Mouse (Mus musculus): Measurements from ENCODE around the gene Dcaf1. TPM values are rescaled to one million over a fixed set of nuclear protein-coding genes. Genes with fewer than 3 reads are reported as not detected.

Gene Dcaf1
- polyA plus RNA-seq, 1 experiment from 2014 or later, result 17.7 TPM

DNA sequence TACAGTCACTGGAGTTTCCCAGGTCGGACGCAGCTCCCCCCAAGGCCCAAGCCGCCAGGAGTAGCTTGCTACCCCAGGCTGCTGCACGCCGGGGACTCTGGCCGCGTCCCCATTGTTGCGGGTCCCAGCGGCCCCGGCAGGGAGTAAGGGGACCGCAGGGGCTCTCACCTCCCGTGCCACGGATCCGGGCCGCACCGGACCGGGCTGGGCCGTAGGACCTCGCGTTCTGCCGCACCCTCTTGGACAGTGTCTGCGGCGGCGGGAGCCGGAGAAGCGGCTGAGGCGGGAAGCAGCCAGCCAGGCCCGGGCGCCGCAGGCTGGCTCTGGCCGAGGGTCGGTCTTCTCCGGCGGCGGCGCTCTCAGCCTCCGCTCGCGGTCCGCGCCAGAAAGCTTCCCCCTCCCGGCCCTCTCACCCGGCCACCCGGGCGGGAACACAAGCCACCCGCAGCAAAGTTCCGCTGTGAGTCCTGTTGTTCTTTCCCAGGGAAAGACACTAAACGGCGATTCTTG is 32.8 kb upstream of the Dcaf1 start, which contains the start of gene Rad54l2:
TSS of gene Rad54l2 (minus strand) at position 383 of the 510 bp plus-strand sequence.
- peak; percentile 85 for DNase-seq (ENCODE audit: low spot score)
- ATAC-seq (ENCODE audit: low read depth), result peak; percentile 92
- no peaks in the 10 kb centered on the region for H3K36me3 ChIP-seq (ENCODE audit: control insufficient read depth, insufficient read depth, low read length)

DNA sequence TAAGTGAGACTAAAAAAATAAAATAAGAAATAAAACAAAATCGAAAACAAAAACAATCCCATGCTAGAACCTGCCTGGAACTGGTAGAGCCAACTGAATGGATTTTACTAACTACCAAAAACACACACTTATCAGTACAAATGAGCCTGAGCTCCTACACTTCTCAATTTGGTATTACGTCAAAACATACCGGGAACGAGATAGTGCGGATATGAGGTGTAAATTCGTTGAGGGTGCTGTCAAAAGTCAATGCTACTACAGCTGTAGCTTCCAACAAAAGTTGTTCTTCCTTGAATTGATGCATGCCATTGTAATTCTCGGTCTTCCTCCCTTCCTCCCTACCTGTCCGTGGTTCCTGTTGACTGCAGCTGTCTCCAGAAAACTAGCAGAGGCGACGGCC is 32.3 kb upstream of the Dcaf1 start:
- H3K27ac ChIP-seq (replicated peaks; ENCODE audit: low read depth, low read length), result peak overlapping the region; percentile 93
- ATAC-seq (ENCODE audit: low read depth) (no peak), DNase-seq (ENCODE audit: low spot score) (no peak)
- H3K9ac ChIP-seq (ENCODE audit: low read depth, low read length), result peak overlapping the region; percentile 100
- peak overlapping the region; percentile 78 for H3K4me2 ChIP-seq (ENCODE audit: low read depth, low read length)
- H3K36me3 ChIP-seq (ENCODE audit: control insufficient read depth, insufficient read depth, low read length), result no peaks in the 10 kb centered on the region
- peak overlapping the region; percentile 100 for H3K4me3 ChIP-seq (ENCODE audit: low read depth, low read length)
- H3K27me3 ChIP-seq (replicated peaks; ENCODE audit: control insufficient read depth, insufficient read depth, low read length), result no peaks in the 10 kb centered on the region
- no peaks in the 10 kb centered on the region for H3K9me3 ChIP-seq (ENCODE audit: control insufficient read depth, low read length)
- WGBS, result 18% methylated on average over 10 of the region's 10 CpGs
- H3K4me1 ChIP-seq (ENCODE audit: control insufficient read depth, insufficient read depth, low read length), result peaks cover 11% of the 10 kb centered on the region

More for the DNA sequence above, 32.8 kb upstream of the Dcaf1 start, which contains the start of gene Rad54l2:
- Histone ChIP-seq H3K4me1 (ENCODE audit: control insufficient read depth, insufficient read depth, low read length) (peaks cover 11% of the 10 kb centered on the region), H3K27ac (replicated peaks; ENCODE audit: low read depth, low read length) (peak within 1 kb of the TSS; percentile 93), H3K9me3 (ENCODE audit: control insufficient read depth, low read length) (no peaks in the 10 kb centered on the region), H3K4me2 (ENCODE audit: low read depth, low read length) (peak within 1 kb of the TSS; percentile 78), H3K4me3 (ENCODE audit: low read depth, low read length) (peak within 1 kb of the TSS; percentile 100), H3K9ac (ENCODE audit: low read depth, low read length) (peak within 1 kb of the TSS; percentile 100), H3K27me3 (replicated peaks; ENCODE audit: control insufficient read depth, insufficient read depth, low read length) (no peaks in the 10 kb centered on the region)
- under 1% methylated on average over 38 of the region's 49 CpGs for WGBS

DNA sequence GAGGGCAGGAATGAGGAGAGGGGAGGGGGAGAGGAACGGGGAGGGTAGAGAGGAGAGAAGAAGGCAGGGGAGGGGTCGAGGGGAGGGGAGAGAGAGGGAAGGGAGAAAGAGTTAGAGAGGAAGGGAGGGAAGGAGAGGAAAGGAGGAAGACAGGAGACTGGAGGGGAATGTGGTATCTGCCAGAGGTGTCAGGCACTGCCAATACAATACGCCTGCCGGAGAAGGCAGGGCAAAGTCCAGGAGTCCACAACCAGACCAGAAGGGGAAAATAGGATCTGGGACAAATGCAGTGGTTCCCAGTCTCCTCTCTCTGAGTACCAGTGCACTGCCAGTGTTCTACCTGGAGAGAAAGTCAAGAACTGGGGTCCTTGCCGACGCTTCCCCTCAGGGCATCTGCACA is 30.8 kb upstream of the Dcaf1 start:
- ATAC-seq (ENCODE audit: low read depth) (no peak), DNase-seq (ENCODE audit: low spot score) (no peak)
- Histone ChIP-seq H3K4me2 (ENCODE audit: low read depth, low read length) (no peak overlapping the region), H3K4me3 (ENCODE audit: low read depth, low read length) (no peak overlapping the region), H3K4me1 (ENCODE audit: control insufficient read depth, insufficient read depth, low read length) (peaks cover 11% of the 10 kb centered on the region), H3K9ac (ENCODE audit: low read depth, low read length) (no peak overlapping the region), H3K9me3 (ENCODE audit: control insufficient read depth, low read length) (no peaks in the 10 kb centered on the region), H3K27me3 (replicated peaks; ENCODE audit: control insufficient read depth, insufficient read depth, low read length) (no peaks in the 10 kb centered on the region), H3K36me3 (ENCODE audit: control insufficient read depth, insufficient read depth, low read length) (no peaks in the 10 kb centered on the region), H3K27ac (replicated peaks; ENCODE audit: low read depth, low read length) (no peak overlapping the region)
- 68% methylated on average over 6 of the region's 6 CpGs for WGBS

DNA sequence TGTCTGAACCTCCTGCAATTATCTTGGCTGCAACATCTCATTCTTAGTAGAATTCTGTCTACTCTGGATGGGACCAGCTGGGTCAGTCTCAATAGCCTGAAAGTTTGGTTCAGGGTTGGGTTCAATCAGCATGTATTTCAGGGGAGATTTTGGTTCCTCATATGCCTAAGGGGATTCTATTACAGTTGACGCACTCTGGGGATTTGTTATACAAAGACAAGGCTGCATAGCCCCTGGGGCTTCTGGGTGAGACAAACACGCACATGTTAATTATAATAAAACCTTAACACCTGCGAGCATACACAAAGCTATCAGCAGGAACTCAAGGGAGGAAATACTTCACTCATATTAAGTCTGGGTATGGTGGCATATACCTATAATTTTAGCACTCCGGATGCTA is 15.2 kb upstream of the Dcaf1 start:
- H3K36me3 ChIP-seq (ENCODE audit: control insufficient read depth, insufficient read depth, low read length), result no peaks in the 10 kb centered on the region
- no peak overlapping the region for H3K4me2 ChIP-seq (ENCODE audit: low read depth, low read length)
- H3K9ac ChIP-seq (ENCODE audit: low read depth, low read length), result no peak overlapping the region
- DNase-seq (ENCODE audit: low spot score) (peak; percentile 61), ATAC-seq (ENCODE audit: low read depth) (peak; percentile 85)
- no peak overlapping the region for H3K27ac ChIP-seq (replicated peaks; ENCODE audit: low read depth, low read length)
- no peaks in the 10 kb centered on the region for H3K4me1 ChIP-seq (ENCODE audit: control insufficient read depth, insufficient read depth, low read length)
- H3K9me3 ChIP-seq (ENCODE audit: control insufficient read depth, low read length), result peaks cover 14% of the 10 kb centered on the region
- no peak overlapping the region for H3K4me3 ChIP-seq (ENCODE audit: low read depth, low read length)
- 64% methylated on average over 4 of the region's 4 CpGs for WGBS
- no peaks in the 10 kb centered on the region for H3K27me3 ChIP-seq (replicated peaks; ENCODE audit: control insufficient read depth, insufficient read depth, low read length)

DNA sequence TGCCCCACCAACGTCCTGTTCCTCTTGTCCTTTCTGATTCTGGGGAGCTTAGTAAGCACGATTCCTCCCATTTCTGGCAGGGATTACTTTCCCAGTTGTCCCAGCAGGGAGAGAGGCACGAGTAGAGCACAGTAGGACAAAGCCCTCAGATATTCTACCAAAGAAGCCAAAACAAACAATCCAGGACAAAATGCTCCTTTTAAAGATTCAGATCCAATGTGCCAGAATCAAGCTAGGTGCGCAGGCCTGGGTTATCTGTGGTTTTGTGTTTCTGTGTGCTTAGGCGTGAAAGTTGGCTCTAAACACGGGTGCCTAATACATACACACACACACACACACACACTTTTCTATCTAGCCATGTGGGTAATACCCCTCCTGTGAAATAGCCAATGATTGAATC is 3.5 kb upstream of the Dcaf1 start:
- ATAC-seq (ENCODE audit: low read depth), result no peak
- WGBS, result 74% methylated on average over 6 of the region's 6 CpGs

DNA sequence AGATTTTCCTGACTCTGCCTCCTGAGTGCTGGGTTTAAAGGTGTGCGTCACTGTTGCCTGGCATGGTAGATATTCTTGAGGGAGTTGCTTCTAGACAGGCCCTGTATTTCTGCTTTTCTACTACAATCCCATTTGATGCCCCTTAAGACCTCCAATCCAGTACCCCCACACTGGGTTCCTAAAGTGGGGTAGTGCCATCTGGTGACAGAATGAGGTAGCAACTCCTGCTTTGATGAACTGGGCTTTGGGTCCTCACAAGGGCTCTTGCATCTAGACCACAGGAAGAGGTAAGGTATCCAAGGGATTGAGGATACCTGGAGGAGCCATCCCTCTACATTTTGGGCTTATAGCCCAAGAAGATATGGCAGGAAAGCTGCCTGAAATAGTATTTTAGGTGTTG is 2.5 kb upstream of the Dcaf1 start:
- H3K9ac ChIP-seq (ENCODE audit: low read depth, low read length), result no peak overlapping the region
- no peak overlapping the region for H3K4me2 ChIP-seq (ENCODE audit: low read depth, low read length)
- H3K36me3 ChIP-seq (ENCODE audit: control insufficient read depth, insufficient read depth, low read length), result no peaks in the 10 kb centered on the region
- no peaks in the 10 kb centered on the region for H3K4me1 ChIP-seq (ENCODE audit: control insufficient read depth, insufficient read depth, low read length)
- no peak for ATAC-seq (ENCODE audit: low read depth)
- no peak for DNase-seq (ENCODE audit: low spot score)
- H3K27me3 ChIP-seq (replicated peaks; ENCODE audit: control insufficient read depth, insufficient read depth, low read length), result no peaks in the 10 kb centered on the region
- H3K9me3 ChIP-seq (ENCODE audit: control insufficient read depth, low read length), result no peaks in the 10 kb centered on the region
- H3K27ac ChIP-seq (replicated peaks; ENCODE audit: low read depth, low read length), result no peak overlapping the region
- no peak overlapping the region for H3K4me3 ChIP-seq (ENCODE audit: low read depth, low read length)
- WGBS, result 91% methylated on average over 1 of the region's 1 CpGs

More for the DNA sequence above, 3.5 kb upstream of the Dcaf1 start:
- Histone ChIP-seq H3K36me3 (ENCODE audit: control insufficient read depth, insufficient read depth, low read length) (no peaks in the 10 kb centered on the region), H3K4me1 (ENCODE audit: control insufficient read depth, insufficient read depth, low read length) (no peaks in the 10 kb centered on the region), H3K27ac (replicated peaks; ENCODE audit: low read depth, low read length) (no peak overlapping the region), H3K4me2 (ENCODE audit: low read depth, low read length) (no peak overlapping the region), H3K9me3 (ENCODE audit: control insufficient read depth, low read length) (no peaks in the 10 kb centered on the region), H3K9ac (ENCODE audit: low read depth, low read length) (no peak overlapping the region), H3K4me3 (ENCODE audit: low read depth, low read length) (no peak overlapping the region), H3K27me3 (replicated peaks; ENCODE audit: control insufficient read depth, insufficient read depth, low read length) (no peaks in the 10 kb centered on the region)
- no peak for DNase-seq (ENCODE audit: low spot score)

DNA sequence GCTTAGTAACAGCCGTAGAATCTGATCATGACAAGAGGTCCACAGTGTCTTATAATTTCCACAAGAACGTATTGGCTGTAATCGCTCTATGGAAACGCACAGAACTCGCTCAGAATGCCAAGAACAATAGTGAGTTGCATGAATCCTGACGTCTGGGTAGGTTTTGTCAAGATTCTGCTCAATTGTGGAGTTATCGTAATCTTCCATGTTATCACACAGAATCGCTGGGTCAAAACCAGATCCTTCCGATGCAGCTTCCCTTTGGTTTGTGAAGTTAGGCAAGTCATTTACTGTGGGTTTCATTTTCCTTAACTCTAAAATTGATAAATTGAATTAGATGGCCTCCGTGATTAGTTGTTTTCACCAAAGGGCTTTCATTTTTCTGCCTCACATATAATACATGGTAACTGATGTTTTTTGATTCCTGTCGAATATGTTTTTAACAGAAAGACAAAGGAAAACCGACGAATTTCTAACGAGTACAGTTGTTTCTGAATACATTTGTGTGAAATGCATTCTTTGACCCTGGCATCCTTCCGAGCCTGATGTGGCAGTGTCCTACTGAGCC is 540 bp upstream of the Dcaf1 start:
- no peaks in the 10 kb centered on the region for H3K36me3 ChIP-seq (ENCODE audit: control insufficient read depth, insufficient read depth, low read length)
- WGBS, result 50% methylated on average over 15 of the region's 15 CpGs
- ATAC-seq (ENCODE audit: low read depth) (no peak), DNase-seq (ENCODE audit: low spot score) (no peak)
- no peaks in the 10 kb centered on the region for H3K9me3 ChIP-seq (ENCODE audit: control insufficient read depth, low read length)
- no peaks in the 10 kb centered on the region for H3K27me3 ChIP-seq (replicated peaks; ENCODE audit: control insufficient read depth, insufficient read depth, low read length)
- H3K4me1 ChIP-seq (ENCODE audit: control insufficient read depth, insufficient read depth, low read length), result no peaks in the 10 kb centered on the region
- peak overlapping the region; percentile 61 for H3K9ac ChIP-seq (ENCODE audit: low read depth, low read length)
- H3K4me2 ChIP-seq (ENCODE audit: low read depth, low read length), result peak overlapping the region; percentile 58
- H3K4me3 ChIP-seq (ENCODE audit: low read depth, low read length), result peak overlapping the region; percentile 93
- H3K27ac ChIP-seq (replicated peaks; ENCODE audit: low read depth, low read length), result peak overlapping the region; percentile 42; the same call in 1 of the 2 replicates

DNA sequence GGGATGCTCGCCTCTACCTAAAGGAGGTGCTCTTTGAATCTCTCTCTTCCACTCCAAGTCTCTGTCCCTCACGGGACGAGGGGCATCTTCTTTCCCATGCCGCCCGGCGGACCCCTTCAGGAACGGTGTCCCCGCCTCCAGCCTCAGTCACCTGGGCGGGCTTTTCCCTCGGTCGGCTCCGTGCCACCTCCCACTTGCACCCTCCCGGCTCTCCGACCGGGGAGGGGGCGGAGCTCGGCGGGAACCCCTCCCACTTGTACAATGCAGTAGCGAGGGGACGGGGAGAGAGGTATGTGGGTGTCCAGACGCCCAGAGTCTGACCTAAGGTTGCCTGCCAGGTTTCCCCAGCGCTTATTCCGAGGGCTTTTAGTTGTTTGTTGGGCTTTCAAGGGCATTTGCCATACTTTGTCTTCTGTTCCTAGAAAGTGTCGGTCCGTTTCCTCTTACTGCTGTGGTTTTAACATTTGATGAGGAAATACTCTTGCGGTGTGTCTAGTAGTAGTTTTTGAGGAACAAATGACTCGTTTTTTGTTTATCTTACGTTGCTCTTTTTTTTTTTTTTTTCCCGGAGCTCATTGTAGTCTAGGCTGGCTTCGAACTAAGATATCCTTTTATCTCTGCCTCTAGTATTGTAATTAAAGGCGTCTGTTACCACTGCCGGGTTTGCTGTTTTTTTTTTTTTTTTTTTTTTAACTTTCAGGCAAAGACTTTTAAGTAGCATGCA is 869 bp downstream of the Dcaf1 start:
- Histone ChIP-seq H3K27ac (replicated peaks; ENCODE audit: low read depth, low read length) (peak overlapping the region; percentile 97), H3K36me3 (ENCODE audit: control insufficient read depth, insufficient read depth, low read length) (no peaks in the 10 kb centered on the region), H3K4me1 (ENCODE audit: control insufficient read depth, insufficient read depth, low read length) (no peaks in the 10 kb centered on the region), H3K9me3 (ENCODE audit: control insufficient read depth, low read length) (no peaks in the 10 kb centered on the region), H3K4me3 (ENCODE audit: low read depth, low read length) (peak overlapping the region; percentile 93), H3K9ac (ENCODE audit: low read depth, low read length) (peak overlapping the region; percentile 98), H3K27me3 (replicated peaks; ENCODE audit: control insufficient read depth, insufficient read depth, low read length) (no peaks in the 10 kb centered on the region), H3K4me2 (ENCODE audit: low read depth, low read length) (peak overlapping the region; percentile 54)
- ATAC-seq (ENCODE audit: low read depth) (peak; percentile 81), DNase-seq (ENCODE audit: low spot score) (peak; percentile 94)
- WGBS, result 2% methylated on average over 23 of the region's 32 CpGs
